Mouse (Mus musculus): ENCODE data around the gene Slc4a4.
A peak's percentile ranks its signal among the peaks of the same experiment; 100 is the strongest.
"Not testable (repeated sequence)": the region's sequence is repeated elsewhere in the genome, so short reads cannot be mapped to it uniquely, and the experiment has no call there.

Slc4a4 gene

DNA sequence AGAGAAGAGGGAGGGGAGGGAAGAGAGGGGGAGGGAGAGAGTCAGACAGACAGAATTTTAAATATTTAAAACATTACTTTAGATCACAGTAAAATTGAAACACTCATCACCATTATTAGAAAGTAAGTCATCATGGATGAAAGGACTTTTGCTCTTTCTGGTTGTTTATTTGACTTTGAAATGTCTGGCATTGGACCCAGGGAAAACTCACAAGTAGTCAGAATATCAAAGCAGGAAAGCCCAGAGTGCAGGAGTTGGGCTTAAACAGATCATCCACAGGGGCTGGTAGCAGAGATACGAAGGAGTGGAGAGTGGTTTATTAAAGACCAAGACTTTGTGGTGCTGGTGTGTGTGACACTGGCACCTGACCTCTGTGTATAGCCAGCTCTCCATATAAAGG, 191.1 kb downstream of the Slc4a4 start:
- DNase-seq (ENCODE audit: low spot score), result no peak

DNA sequence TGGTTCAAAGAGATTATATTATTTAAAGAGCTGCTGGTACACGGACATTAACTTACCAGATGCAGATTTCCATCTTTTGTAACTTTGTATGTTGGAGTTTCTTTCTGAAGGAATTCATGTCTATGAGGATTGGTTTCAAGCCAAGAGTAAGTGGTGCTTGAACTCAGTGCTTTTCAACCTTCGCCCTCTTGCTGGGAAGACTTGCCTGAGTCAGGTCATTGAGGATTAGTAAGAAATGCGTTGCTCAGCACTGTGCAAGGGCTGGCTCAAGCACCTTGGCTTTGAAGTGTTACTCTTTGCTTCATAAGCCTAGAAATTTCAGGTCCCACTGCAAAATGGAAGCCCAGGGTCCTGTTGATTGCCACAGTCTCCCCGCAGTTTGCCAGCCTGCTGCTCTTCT, 196.9 kb downstream of the Slc4a4 start:
- no peak for DNase-seq (ENCODE audit: low spot score)

DNA sequence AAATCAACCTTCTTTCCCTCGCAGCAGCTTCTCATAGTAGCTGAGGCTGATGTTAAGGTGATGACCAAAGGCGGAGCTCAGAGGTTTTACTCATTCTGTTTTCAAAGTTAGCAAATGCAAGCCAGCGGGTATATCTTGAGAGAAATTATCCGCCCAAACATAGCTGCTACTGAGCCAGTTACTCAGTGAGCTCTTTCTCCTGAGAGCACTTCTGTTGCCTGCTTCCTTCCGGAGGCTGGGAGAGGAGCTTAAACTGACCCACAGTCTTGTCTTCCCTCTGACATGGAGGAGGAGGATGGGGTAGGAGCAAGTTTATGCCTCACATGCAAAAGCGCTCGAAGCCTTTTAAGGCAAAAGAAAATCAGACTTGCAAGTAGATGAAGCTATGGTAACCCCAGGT, 201.3 kb downstream of the Slc4a4 start:
- no peak for DNase-seq (ENCODE audit: low spot score)

DNA sequence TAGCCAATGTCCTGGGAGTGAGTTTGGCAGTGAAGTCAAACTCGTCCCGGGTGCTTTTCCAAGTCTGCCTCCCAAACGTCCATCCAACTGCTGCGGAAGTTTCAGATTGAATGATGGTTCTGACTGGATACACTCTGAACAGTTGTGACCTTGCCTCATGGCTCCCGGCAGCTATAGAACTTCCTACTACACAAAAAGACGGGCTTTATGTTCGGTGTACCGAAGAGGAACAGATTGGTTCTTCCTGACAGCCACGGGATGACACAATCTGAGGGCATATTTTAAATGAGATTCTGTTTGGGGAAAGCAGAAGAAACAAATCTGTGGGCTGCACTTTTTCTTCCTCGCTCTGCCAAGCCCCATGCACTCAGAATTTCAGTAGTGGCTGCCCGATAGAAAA, 201.8 kb downstream of the Slc4a4 start:
- no peak for DNase-seq (ENCODE audit: low spot score)

DNA sequence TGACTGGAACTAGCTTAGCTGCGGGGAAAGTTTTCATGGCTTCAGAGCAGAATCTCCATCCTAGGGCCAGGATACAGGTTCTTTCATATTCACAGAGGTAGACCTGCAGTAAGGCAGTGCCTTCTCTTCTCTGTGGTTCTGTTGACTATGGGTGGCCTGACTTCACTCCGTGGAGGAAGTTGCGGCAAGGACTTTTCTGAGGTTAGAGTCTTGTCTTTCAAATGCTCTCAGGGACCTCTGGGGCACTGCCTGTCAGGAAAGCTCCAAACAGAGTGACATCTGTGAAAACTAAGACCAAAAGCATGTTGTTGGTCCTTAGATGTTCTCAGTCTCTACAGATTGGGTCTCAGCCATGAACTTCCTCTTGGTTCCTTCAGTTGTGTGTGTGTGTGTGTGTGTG, 203.5 kb downstream of the Slc4a4 start:
- DNase-seq (ENCODE audit: low spot score), result no peak

DNA sequence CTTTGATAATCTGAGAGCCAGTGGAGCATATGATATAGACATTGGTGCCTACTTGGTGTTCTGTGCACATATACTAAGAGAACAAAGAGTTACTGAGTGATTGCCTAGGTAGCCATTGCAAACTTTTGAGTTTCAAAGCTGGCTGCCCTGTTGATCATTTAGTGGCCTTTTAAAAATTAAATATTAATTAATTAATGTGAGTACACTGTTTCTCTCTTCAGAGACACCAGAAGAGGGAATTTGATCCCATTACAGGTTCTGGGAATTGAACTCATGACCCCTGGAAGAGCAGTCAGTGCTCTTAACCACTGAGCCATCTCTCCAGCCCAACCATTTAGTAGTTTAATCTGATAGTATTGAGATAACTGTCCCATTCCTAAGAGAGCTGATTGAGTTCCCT, 209.8 kb downstream of the Slc4a4 start:
- DNase-seq (ENCODE audit: low spot score), result no peak

DNA sequence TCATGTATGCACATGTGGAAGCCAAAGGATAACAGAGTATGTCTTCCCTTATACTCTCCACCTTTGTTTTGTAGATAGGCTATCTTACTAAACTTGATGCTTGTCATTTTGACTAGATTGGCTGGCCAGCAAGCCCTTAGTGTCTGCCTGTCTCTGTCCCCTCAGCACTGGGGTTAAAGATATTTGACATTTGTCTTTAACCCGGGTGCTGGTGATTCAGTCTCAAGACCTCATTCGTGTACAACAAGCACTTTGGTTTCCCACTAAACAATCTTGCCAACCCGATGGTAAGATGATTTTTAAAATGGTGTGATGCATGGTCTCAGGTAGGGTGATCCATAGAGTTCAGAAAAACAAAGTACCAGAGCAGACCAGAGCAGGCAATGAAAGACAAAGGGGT, 210.7 kb downstream of the Slc4a4 start:
- DNase-seq (ENCODE audit: low spot score), result no peak

DNA sequence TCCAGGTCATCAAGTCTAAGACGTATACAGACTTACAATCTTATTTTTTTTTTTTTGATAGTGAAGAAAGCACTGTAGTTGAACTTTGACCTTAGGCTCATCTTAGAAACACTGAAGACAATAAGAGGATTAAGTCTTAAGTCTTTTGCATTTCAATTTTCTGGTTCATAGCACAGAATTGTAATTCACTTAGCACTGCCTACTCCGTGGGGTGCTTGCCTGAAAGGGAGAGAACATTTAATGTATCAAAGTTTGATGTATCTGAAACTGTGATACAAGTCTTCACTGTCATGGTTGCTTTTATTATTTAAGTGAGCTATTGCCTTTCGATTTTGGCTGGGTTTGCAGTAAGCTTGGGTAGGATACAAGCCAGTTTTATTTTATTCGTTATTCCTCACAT, 211.5 kb downstream of the Slc4a4 start:
- no peak for DNase-seq (ENCODE audit: low spot score)

DNA sequence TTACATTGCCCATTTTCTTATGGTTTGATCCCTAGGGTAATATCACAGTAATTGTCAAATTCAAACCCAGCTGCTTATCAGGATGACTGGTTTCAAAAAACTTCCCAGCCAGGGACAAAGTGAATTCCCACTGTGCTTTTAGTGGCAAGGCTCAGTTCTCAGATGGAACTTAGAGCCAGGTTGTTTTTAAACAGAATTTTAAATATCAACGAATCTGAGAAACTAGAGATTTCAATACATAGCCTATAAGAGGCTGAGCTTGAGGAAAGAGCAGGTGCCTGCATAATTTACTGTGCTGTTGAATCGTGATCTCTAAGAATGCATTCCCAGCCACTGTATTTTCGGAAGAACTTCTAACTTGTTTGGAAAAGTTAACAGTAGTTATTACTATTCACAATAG, 213.3 kb downstream of the Slc4a4 start:
- no peak for DNase-seq (ENCODE audit: low spot score)

DNA sequence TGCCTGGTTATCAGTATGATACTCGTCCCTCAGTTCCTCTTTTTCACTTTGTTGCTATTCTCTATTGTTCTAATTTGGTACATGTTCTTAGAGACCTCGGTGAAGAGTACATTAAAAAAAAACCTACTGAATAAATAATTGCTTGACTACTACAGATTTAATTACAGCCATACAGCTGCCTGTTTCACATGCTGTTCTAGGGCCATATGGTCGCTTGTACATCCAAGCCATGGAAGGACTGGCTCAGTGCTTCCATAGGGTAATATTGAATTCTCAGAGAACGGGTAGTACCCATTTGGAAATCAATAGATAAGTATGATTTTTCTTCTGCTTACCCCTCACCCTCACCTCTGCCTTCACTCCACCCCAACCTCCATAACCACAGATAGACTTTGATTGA, 215.9 kb downstream of the Slc4a4 start:
- no peak for DNase-seq (ENCODE audit: low spot score)

DNA sequence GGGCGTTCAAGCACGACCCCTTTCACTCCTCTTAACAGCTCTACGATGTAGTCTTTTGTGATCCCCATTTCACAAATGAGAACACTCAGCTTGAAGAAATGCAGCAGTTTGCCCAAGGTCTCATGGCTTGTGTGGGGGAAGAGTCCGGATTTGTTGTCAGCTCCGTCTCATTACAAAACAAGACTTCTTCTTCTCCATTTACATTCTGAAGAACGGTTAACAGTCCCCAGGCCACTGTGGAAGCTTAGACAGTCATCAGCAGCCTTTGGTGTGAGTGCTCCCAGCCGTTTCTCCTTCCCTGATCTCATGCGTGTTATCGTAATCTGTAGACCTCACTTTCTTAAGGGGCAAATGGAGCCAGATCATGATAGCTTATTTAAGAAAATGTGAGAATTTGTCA, 218.7 kb downstream of the Slc4a4 start:
- no peak for DNase-seq (ENCODE audit: low spot score)

DNA sequence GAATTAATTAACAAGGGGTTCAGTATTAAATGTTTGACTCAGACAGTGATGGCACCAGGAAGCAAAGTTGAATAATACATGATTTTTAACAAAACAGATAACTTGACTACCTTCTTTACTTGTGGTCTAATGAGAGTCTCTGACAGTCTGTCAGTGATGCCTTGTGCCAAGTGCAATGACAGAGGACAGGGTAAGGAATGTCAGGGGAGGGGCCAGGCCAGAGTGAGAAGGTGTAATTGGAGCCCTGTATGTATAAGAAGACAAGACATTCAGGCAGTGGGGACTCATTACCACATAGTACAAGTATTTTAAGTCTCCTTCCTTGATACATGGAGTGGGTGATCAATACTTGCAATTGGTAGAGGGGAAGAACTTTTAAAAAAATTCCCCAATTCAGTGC, 219.6 kb downstream of the Slc4a4 start:
- peak; percentile 47 for DNase-seq (ENCODE audit: low spot score)

DNA sequence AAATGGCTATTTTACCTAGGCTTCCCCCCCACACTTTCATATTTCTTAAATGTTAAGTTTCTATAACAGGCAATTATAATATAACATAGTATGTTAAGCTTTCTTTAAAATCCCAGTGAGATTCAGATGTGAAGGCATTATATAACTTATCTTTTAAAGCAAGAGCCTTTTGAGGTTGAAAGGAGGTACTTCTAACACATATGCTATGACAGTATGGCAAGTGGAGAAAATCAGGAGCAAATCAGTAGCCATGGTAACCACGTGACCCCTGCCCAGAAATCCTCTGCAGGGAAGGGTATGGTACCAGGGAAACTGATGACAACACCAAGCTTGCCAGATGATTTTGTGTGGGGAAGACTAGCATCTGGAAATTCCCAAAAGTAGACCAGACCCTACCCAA, 222.2 kb downstream of the Slc4a4 start:
- no peak for DNase-seq (ENCODE audit: low spot score)

DNA sequence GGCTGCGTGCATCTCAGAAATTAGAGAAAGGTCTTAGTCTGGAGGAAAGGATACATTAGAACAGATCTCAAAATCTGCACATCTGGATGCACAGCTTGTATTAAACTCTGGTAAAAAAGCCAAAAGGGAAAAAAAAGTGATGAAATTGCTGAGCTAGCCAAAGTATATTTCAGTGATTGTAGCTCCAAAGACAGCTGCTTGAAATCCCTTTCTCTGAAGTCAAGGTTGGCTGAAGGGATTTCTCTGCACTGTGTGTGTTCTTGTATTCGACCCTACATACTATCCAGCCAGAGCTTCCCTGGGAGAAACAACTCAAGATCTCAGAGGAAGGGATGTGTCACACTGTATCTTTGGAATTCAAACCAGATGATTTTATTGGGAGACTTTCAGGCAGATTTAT, 223.2 kb downstream of the Slc4a4 start:
- no peak for DNase-seq (ENCODE audit: low spot score)

DNA sequence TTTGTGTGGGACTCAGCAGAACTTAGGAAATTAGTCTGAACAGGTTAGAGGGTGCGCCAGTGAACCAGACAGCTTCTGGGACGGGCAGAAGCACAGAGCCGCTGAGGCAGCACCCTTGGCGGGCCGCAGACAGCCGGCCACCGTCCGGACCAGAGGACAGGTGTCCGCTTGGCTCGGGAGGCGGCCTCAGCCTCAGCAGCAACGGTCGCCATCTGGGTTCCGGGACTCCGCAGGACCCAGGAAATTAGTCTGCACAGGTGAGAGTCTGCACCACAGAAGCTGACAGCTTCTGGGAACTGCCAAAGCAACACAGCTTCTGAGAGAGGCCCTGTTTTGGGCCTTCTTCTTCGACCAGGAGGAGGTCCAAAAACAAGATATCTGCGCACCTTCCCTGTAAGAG, 225.4 kb downstream of the Slc4a4 start:
- DNase-seq (ENCODE audit: low spot score), result not testable (repeated sequence)

DNA sequence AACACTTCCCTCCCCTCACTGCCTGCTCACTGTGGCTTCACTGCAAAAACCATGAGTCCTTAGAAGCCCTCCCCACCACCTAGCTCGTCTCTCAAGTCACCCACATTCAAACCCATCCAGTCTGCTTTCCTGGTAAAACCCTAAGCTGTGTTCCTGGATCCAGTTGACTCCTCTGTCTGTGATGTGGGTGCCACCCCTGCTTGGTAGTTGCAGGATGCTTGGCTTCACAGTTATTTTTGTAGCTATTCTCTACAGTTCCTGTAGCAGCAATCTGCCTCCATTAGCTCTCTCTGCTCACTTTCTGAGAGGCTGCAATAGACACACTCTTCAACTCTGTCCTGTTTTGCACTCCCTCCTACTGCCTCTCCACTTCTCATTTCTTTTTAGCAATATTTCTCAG, 234.3 kb downstream of the Slc4a4 start:
- DNase-seq (ENCODE audit: low spot score), result no peak

DNA sequence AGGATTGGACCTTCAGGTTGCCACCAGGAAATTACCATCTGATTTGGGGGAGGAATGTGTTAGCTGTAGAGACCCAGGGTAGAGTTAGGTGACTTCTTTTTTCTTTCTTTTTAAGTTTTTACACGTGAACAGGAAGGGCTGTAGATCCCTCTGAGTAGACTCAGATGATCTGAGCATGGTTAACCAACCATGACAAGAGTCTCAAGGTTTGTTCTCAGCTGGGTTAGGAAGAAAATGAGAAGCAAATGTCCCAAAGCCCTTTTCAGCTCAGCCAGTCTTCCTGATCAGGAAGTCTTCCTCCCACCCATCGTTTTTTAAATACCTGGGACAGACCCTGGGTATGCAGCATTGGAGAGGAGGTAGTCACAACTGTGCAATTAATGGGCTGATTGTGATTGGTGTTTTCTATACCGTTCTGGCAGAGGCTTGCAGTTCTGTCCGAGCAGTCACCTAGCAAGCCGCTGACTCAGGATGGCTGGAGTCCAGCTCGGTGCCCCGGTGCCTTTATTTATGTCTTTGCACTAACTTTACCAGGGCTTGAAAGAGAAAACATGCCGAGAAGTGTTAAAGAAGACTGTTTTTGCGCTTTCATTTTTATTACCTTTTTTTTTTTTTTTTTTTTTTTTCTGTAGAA, 236.8 kb downstream of the Slc4a4 start:
- DNase-seq (ENCODE audit: low spot score), result no peak

DNA sequence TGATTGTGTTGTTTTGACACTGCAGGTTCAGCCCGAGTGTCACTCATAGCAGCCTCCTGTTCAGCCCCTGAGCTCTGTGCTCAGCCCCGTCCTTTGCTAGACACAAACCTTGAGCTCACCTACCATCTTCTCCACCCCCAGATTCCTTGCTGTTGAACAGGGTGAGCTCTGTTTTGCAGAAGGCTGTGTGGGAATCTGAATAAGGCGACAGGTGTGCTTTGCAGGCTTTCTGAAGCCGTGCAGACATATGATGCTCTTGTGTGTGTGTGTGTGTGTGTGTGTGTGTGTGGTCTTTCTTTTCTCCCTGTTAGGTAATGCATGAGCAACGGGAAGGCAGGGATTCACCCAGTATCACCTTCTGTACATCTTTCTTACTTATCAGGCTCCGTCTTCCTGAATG, 241.6 kb downstream of the Slc4a4 start:
- no peak for DNase-seq (ENCODE audit: low spot score)

DNA sequence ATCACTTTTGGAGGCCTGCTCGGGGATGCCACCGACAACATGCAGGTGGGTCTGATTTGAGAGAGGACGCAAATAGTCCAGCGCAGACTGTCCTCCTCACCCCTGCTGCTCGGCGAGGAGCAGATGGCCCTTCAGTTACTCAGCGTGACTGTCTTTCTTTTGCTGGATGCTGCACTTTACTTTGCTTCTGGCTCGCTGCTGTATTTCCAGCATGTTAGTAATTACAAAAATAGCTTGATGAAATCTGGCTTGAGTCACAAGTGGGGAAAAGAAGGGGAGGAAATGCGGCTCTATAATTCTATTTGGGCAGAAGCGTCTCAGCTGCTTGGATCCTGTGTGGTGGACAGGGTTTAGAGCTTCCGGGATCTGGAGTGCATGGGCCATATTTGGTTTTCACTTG, 249.2 kb downstream of the Slc4a4 start:
- DNase-seq (ENCODE audit: low spot score), result no peak

DNA sequence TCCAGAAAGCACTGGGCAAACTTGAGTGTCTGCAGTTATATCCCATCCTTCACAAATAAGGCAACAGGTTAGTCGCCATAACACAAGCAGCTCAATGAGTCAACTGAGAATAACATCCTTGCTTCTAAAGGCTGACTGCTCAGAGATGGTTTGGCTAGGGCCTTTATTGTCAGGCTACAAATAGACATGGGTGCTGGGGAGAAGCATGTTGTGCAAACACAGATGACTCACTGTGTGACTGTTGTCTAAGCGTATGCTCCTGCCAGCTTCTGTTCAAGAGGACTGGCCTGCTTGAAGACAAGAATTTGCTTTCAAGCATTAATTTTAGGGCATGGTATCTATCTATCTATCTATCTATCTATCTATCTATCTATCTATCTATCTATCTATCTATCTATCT, 253.5 kb downstream of the Slc4a4 start:
- no peak for DNase-seq (ENCODE audit: low spot score)

DNA sequence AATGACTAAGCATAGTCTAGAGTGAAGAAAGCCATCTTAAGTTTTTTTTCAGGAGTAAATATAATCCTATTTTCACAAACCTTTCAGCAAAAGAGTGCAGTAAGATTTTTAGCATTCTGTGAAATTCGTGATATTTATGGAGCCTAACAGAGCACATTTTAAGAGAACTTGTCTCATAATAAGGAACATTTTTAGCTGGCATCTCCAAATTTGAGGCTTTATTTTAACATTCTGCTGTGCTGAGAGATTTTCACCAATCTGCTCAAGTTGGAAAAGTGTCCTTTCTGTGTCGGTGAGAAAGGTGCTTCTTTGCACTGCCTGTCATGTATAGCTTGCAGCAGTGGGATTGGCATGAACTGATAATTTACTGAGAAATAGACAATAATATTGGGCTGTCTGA, 255.1 kb downstream of the Slc4a4 start:
- no peak for DNase-seq (ENCODE audit: low spot score)

DNA sequence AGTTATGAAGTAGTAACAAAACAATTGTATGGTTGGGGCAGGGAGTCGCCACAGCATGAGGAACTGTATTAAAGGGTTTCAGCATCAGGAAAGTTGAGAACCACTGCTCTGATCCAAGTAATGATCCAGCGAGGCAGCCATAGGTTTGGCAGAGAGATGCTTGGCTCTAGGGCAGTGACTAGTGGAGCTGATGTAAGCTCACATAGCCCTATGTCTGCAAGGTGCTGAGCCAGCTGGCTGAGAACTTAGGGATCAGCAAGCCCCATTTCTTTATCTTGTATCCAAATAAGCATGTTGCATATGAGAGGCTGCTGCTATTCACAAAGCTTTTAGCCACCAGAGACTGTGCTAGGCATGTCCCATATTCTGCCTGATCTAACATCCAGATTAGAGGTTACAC, 259.7 kb downstream of the Slc4a4 start:
- no peak for DNase-seq (ENCODE audit: low spot score)

DNA sequence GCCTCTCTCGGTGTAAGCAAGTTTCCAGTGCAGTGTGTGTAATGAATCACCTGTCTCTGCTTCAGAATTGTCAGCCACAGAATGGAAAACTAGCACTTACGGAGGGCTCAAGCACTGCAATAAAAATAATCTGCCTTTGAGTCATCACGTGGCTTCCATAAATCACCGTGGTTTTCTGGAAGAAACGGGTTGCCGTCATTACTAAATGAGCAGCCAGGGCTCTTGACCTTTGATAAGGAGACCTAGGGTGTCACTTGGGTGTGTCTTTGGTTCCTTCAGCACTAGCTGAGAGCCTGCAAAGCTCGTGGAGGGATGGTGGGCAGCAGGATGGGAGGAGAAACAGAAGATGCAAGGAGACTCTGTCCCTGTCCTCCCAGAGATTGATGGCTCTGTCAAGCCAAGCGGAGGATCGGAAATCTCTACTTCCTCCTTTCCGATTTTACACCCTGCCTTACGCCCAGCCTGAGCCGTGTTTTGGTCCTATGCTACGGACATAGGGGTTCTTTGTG, 260.7 kb downstream of the Slc4a4 start:
- peak; percentile 35 for DNase-seq (ENCODE audit: low spot score)

DNA sequence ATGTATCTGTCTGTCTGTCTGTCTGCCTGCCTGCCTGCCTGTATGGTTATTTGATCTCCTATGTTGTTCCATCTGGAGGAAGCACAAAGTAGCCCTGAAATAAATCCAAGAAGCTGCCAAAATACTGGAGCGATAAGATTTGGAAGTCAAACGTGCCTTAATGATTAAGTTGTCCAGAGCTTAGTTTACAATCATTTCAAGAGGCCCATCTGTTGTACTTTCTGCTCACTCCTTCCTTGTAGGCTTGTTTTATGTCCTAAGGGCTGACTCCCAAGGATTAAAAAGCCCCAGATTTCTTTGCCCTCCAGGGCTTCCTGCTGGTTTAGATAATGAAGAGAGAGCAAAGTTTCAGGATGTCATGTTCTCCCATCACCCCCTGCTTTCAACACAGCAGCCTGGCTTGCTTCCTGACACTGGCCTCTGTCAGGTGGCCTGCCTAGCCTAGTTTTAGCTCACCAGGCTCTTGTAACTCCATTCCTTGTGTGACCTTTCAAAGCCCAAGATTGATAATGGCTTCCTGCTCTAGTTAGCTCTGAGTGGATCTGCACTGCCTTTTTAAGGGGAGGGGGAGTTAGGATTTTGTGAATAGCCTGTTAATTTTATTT, 262.9 kb downstream of the Slc4a4 start:
- DNase-seq (ENCODE audit: low spot score), result peak; percentile 37
